Mouse (Mus musculus) cortical plate, adult 2 months (tissue): ENCODE results near the gene Tm9sf1.

Experiments
- CTCF ChIP-seq: fragments of 200-500 bp; IDR thresholded peaks from 2 replicates; pipeline ENCODE4 v1.5.1; 2011; ENCODE audit warnings: mild to moderate bottlenecking, control low read depth, low read length; ENCODE audit not compliant: insufficient read depth; ENCODE audit errors: extremely low read depth
- POLR2A ChIP-seq: fragments of 200-500 bp; IDR thresholded peaks from 2 replicates; pipeline ENCODE4 v1.6.1; 2011; ENCODE audit warnings: mild to moderate bottlenecking, low read length, control low read depth; ENCODE audit not compliant: insufficient read depth; ENCODE audit errors: extremely low read depth

- TF ChIP-seq CTCF (no peak), POLR2A (no peak)
Observed at GRCm38 (mm10) chr14:55604823-55605222, 38.8 kb downstream of the Tm9sf1 start.
